Mouse (Mus musculus) frontal cortex, postnatal 10 days (tissue): ENCODE data around the gene Aebp2.
"Not testable (repeated sequence)": the region's sequence is repeated elsewhere in the genome, so short reads cannot be mapped to it uniquely, and the experiment has no call there.

Source experiments
- DNase-seq, 2 experiments: peaks; one replicate each; pipeline ENCODE4 v3.0.0; 2022; ENCODE audit warnings: low spot score in 2 of 2, mixed read lengths in 1 of 2

Gene Aebp2

GRCm38 (mm10) chr6:140651923-140652322 is 29.5 kb downstream of the Aebp2 start:
- DNase-seq: no peak

DNA sequence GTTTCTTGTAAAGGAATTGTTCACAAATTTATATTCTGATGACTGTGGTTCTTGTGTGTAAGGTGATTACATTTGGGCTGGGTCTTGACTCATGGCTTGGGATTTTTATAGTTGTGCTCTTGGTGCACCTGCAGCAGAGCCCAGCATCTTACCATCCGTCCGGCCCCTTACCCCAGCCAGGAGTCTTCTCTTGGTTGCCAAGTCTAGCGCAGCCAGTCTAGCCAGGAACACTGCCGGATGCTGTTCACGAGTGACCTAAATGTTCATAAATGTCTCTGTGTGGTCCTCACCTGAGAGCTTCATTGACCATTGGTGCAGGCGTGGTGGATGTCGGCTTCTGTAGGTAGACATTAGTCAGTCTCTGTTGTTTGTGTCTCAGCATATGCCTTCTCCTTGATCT is 33.0 kb downstream of the Aebp2 start:
- no peak for DNase-seq

DNA sequence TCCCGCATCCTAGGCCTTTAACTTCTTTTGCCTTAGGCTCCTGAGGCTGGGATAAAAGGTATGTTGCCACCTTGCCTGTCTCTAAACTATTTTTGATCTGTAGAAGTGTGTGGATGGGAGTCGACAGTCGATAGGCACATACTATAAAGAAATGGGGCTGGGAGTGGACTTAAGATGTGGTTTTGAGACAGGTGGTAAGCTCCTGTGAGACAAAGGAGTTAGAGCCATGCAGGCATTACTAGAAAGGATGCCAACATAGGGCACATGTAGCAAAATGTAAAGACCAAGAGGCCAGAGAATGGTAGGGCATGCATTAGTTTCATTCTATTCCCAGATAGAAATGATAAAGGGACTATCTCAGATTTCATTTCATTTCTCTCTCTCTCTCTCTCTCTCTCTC is 34.5 kb downstream of the Aebp2 start:
- no peak for DNase-seq

DNA sequence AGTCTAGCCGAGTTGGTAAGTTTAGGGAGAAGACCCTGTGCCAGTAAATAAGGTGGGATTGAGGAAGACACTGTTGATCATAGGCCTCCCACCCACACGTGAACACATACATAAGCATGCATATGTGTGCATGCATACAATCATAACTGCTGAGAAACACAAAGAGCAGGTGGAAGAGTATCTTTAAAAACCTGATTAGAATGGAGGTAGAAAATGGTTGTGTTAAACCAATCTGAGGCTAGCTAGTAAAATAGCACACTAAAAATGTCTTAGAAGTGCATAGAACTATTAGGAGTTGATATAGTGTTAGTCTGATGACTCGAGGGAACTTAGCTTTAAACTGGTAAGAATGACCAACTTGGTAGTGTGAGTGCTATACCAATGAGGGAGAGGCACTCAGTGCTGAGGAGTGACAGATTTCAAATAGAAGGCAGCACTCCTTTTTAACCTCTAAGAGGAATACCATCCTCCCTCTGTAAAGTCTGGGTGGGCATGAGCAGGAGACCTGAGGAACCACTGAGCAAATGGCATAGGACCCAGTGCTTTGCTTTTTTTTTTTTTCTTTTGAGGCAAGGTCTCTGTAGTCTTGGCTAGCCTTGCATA is 35.6 kb downstream of the Aebp2 start:
- no peak for DNase-seq

DNA sequence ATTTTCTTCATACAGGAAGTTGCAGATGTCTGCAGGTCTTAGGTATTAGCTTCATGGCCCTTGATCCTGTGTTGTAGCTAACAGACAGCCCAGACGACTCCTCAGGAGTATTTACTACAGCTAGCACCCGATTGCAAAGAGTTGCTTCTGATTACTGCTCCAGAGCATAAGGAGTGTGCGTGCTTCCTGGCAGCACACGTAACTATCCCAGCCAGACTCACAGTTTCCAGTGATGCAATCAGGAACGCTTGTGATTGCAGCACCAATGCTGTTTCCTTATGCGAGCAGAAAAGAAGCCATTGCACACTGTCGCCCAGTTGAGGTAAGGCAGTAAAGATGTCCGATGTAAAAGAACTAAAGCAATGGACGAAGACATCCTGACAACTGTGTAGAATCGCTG is 38.6 kb downstream of the Aebp2 start:
- no peak for DNase-seq

- no peak for DNase-seq
Measured at GRCm38 (mm10) chr6:140661777-140662176, 39.3 kb downstream of the Aebp2 start.

DNA sequence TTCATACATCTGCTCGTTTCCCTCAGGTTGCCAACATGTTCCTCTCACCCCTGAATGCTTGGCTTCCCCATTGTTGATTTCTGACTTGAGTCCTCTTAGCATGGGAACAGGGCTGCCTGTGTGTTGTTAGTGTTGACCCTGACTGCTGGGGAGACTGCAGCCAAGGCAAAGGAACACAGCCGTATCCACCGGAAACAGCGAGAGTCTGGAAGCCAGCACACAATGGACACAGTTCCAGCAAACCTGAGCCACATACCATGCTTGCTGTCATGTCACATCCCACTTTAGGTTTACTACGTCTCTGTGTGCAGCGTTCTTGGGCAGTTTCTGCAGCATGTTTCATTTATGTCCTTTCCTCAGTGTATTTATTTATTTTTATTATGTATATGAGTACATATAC is 39.8 kb downstream of the Aebp2 start:
- DNase-seq: no peak

DNA sequence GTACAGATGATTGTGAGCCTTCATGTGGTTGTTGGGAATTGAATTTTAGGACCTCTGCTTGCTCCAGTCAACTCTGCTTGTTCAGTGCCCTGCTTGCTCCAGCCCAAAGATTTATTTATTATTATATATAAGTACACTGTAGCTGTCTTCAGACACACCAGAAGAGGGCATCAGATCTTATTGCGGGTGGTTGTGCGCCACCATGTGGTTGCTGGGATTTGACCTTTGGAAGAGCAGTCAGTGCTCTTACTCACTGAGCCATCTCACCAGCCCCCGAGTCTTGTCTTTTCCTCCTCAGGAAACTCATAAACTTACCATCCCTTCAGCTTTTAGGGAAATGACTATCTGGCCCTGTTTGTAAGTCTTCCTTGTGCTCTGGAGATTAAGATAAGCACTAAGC is 40.2 kb downstream of the Aebp2 start:
- DNase-seq: not testable (repeated sequence)

DNA sequence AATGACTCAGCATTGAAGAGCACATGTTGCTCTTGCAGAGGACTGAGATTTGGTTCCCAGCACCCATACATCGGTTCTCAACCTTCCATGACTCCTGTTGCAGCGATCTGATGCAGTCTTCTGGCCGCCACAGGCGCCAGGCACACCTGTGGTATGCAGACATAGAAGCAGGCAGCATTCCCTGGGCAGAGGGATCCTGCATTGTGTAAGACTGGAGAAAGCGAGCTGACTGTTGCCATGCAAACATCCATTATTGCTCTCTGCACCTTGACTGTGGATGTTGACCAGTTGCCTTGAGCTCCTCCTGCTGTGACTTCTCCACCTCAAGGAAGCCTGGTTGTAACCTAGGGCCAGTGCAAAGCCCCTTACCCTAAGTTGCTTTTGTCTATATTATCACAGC is 42.1 kb downstream of the Aebp2 start:
- DNase-seq: no peak

DNA sequence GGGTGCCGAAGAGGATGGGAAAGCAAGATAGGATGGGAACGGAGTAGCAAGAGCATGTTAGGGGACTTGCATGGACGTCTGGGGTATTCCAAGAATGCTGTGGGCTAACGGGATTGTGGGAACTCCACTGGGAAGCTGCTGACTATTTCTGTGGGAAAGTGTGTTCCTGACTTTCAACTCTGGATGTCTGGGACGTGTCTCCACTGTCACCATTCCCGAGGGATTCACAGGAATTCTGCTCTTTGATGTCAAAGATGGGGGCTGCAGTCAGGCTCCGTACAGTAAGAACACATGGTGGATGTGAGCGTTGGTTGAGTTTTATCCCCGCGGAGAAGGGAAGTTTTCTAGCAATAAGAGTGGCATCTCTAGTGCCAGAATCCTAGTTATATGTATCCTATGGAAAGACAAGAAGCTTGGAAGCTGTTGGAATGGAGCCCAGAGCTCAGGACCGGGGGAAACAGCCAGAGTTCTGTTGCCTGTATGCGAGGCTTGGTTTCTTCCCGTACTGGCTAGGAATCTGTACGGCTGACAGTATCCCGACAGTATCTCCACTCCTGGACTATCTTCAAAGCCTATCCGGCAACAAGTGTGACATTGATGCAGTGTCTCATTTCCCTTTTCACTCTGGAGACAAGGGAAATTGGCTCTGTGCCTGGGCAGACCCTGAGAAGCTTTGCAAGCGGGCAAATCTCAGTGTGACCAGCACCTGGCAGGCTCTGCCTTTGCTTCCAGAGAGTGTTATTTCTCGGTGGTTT is 44.2 kb downstream of the Aebp2 start:
- DNase-seq: peak in 1 of 2 experiments; percentile 40

DNA sequence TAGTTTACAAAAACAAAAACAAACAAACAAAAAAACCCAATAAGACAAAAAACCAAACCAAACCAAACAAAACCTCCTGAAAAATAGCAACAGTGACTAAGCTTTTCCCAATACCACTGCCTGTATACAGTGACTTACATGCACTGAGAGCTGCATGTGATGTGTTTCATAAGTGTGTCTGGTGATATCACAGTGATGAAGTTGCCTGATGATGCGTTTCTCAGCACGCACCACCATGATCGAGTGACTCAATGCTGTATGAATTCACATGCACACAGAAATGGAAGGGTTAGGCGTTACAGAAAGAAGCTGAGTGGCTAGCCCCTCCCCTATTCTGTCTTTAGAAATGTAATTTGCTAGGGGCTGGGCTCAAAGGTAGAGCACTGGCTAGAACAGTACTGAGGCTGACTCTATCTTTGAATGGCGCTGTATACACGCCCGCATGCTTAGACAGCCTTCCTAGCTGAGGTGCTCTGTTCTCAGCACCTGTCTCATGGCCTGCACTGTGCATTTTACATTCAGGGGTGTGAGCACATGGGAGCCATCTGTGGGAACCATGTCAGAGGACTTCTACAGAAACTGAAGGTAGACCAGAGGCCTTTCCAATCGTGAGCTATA is 44.9 kb downstream of the Aebp2 start:
- no peak for DNase-seq

DNA sequence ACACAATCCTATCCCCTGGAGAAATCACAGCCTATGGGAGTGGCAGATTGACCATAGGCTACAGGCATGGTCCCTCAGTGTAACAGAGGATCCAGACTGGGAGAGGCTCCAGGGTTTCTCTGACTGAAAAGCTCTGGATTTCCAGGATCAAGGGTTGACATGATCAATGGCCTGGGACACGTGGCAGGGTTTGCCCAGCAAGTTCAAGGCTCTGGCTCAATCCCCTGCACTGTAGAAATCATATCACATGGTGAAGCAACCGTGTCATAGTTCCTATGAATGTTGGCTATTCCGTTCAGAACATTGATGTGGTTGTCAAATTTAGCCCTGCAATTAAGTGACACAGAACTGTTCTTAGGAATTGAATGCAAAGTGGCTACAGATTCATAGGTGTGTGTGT is 52.0 kb downstream of the Aebp2 start:
- no peak for DNase-seq

GRCm38 (mm10) chr6:140676094-140676493 is 53.6 kb downstream of the Aebp2 start:
- DNase-seq: no peak

DNA sequence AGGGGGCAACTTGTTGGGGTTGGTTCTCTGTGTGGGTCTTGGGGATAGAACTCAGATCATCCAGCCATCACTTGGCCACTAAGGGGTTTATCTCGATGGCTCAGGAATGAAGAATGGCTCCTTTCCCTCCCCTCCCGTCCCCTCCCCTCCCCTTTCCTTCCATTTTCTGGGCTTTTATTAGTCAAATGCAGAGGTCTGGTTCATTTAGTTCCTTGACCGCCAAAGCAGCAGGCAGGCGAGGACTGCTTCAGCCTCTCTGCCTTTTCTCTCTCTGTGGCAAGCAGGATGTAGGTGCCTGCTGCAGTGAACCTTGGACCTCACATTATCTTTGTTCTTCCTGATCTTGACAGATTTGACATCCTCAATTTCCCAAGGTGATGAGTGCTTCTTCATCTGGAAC is 54.6 kb downstream of the Aebp2 start:
- no peak for DNase-seq

- DNase-seq: no peak
Measured at GRCm38 (mm10) chr6:140677960-140678359, 55.5 kb downstream of the Aebp2 start.

GRCm38 (mm10) chr6:140678658-140679271 is 56.3 kb downstream of the Aebp2 start:
- DNase-seq: peak; percentile 33

- no peak for DNase-seq
Measured at GRCm38 (mm10) chr6:140680713-140681112, 58.2 kb downstream of the Aebp2 start.

- DNase-seq: no peak
Measured at GRCm38 (mm10) chr6:140682829-140683228, 60.4 kb downstream of the Aebp2 start.

GRCm38 (mm10) chr6:140684403-140684802 is 61.9 kb downstream of the Aebp2 start:
- DNase-seq: no peak

- DNase-seq: no peak
Measured at GRCm38 (mm10) chr6:140689617-140690404, 67.3 kb downstream of the Aebp2 start.

GRCm38 (mm10) chr6:140692160-140692559 is 69.7 kb downstream of the Aebp2 start:
- no peak for DNase-seq
